Mouse (Mus musculus): Measurements from ENCODE around the gene Gm6882. TPM values are rescaled to one million over a fixed set of nuclear protein-coding genes. Genes with fewer than 3 reads are reported as not detected.
"Not testable (repeated sequence)": the region's sequence is repeated elsewhere in the genome, so short reads cannot be mapped to it uniquely, and the experiment has no call there.

The Gm6882 gene
- total RNA-seq (2015; ENCODE audit: low replicate concordance) (not detected in 2 replicates), total RNA-seq (2017; ENCODE audit: low replicate concordance) (not detected in 2 replicates)

DNA sequence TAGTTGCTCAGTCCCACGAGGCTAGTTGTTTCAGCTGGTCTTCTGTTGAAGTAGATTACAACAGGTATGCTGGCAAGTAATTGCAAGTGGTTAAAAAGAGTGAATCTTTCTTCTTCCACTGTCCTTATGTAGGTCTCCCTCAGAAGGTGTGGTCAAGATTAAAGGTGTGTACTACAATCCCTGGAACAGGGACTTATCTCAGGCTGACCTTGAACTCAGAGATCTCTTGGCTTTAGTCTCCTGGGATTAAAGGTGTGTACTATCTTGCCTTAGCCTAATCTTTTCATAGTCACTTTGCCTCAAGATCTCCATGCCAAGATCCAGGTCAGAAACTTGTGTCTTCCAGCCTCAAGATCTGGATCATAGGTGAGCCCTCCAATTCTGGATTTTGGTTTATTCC lies at the start of gene Gm6882:
TSS of gene Gm6882 (minus strand) at position 101 of the 400 bp plus-strand sequence.
- ATAC-seq (replicated peaks; ENCODE audit: low FRiP score, poor library complexity, severe bottlenecking), result not testable (repeated sequence)

Other genes with a start within 250 kb of the Gm6882 start
- not detected in 2 replicates for gene Gm5157, start 242.3 kb downstream of the Gm6882 start, total RNA-seq (2015; ENCODE audit: low replicate concordance)
- not detected in 2 replicates for gene Gm5157, start 242.3 kb downstream of the Gm6882 start, total RNA-seq (2017; ENCODE audit: low replicate concordance)
- not detected in 2 replicates for gene Vmn1r124, start 172.1 kb downstream of the Gm6882 start, total RNA-seq (2015; ENCODE audit: low replicate concordance)
- gene Vmn1r124, start 172.1 kb downstream of the Gm6882 start, total RNA-seq (2017; ENCODE audit: low replicate concordance), result not detected in 2 replicates
- not detected in 2 replicates for gene Vmn1r125, start 160.6 kb downstream of the Gm6882 start, total RNA-seq (2015; ENCODE audit: low replicate concordance)
- gene Vmn1r125, start 160.6 kb downstream of the Gm6882 start, total RNA-seq (2017; ENCODE audit: low replicate concordance), result not detected in 2 replicates
- gene Vmn1r126, start 131.3 kb downstream of the Gm6882 start, total RNA-seq (2015; ENCODE audit: low replicate concordance), result not detected in 2 replicates
- gene Vmn1r126, start 131.3 kb downstream of the Gm6882 start, total RNA-seq (2017; ENCODE audit: low replicate concordance), result not detected in 2 replicates
- gene Vmn1r127, start 112.9 kb downstream of the Gm6882 start, total RNA-seq (2015; ENCODE audit: low replicate concordance), result not detected in 2 replicates
- gene Vmn1r127, start 112.9 kb downstream of the Gm6882 start, total RNA-seq (2017; ENCODE audit: low replicate concordance), result not detected in 2 replicates
- gene Vmn1r128, start 83.4 kb downstream of the Gm6882 start, total RNA-seq (2015; ENCODE audit: low replicate concordance), result not detected in 2 replicates
- not detected in 2 replicates for gene Vmn1r128, start 83.4 kb downstream of the Gm6882 start, total RNA-seq (2017; ENCODE audit: low replicate concordance)
- gene Vmn1r129, start 71.5 kb downstream of the Gm6882 start, total RNA-seq (2015; ENCODE audit: low replicate concordance), result not detected in 2 replicates
- gene Vmn1r129, start 71.5 kb downstream of the Gm6882 start, total RNA-seq (2017; ENCODE audit: low replicate concordance), result not detected in 2 replicates
- not detected in 2 replicates for gene Vmn1r130, start 79.0 kb upstream of the Gm6882 start, total RNA-seq (2015; ENCODE audit: low replicate concordance)
- not detected in 2 replicates for gene Vmn1r130, start 79.0 kb upstream of the Gm6882 start, total RNA-seq (2017; ENCODE audit: low replicate concordance)
- not detected in 2 replicates for gene Vmn1r131, start 113.3 kb upstream of the Gm6882 start, total RNA-seq (2015; ENCODE audit: low replicate concordance)
- gene Vmn1r131, start 113.3 kb upstream of the Gm6882 start, total RNA-seq (2017; ENCODE audit: low replicate concordance), result not detected in 2 replicates
- not detected in 2 replicates for gene Vmn1r132, start 181.3 kb upstream of the Gm6882 start, total RNA-seq (2015; ENCODE audit: low replicate concordance)
- not detected in 2 replicates for gene Vmn1r132, start 181.3 kb upstream of the Gm6882 start, total RNA-seq (2017; ENCODE audit: low replicate concordance)